Mouse (Mus musculus): ENCODE results near the gene Pbx4. TPM values are rescaled to one million over a fixed set of nuclear protein-coding genes. Genes with fewer than 3 reads are reported as not detected.

Pbx4 gene
- polyA plus RNA-seq, 1 experiment from 2014 or later, result 65.7 TPM

DNA sequence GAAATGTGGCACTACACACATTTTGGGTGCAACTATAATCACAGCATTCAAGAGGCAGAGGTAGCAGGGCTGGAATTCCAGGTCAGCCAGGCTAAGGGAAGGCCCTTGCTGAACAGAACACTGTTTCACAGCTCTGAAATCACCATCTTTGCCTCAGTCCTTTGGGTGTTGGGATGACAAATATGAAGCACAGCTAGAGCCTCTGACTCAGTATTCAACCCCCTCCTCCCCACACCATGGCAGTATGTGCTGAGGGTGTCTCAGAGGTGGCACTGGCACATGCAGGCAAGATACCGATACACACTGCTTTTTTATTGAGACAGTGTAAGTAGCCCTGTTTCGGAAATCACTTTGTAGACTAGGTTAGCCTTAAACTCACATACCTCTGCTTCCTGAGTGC is 74.0 kb downstream of the Pbx4 start:
- no peak for ATAC-seq
- Histone ChIP-seq H3K4me2 (ENCODE audit: low read length) (no peak overlapping the region), H3K36me3 (ENCODE audit: control insufficient read depth, insufficient read depth, low read length) (peaks cover 3% of the 10 kb centered on the region; the same call in 1 of the 2 replicates), H3K27me3 (ENCODE audit: control insufficient read depth, insufficient read depth, low read depth, low read length) (no peaks in the 10 kb centered on the region), H3K9ac (ENCODE audit: low read depth, low read length) (no peak overlapping the region), H3K27ac (ENCODE audit: low read length) (no peak overlapping the region), H3K9me3 (replicated peaks; ENCODE audit: control insufficient read depth, low read length, poor library complexity, severe bottlenecking) (no peaks in the 10 kb centered on the region), H3K4me3 (ENCODE audit: low read depth, low read length) (no peak overlapping the region), H3K4me1 (ENCODE audit: control insufficient read depth, insufficient read depth, low read length) (peaks cover 15% of the 10 kb centered on the region)
- WGBS, result 94% methylated on average over 2 of the region's 2 CpGs

DNA sequence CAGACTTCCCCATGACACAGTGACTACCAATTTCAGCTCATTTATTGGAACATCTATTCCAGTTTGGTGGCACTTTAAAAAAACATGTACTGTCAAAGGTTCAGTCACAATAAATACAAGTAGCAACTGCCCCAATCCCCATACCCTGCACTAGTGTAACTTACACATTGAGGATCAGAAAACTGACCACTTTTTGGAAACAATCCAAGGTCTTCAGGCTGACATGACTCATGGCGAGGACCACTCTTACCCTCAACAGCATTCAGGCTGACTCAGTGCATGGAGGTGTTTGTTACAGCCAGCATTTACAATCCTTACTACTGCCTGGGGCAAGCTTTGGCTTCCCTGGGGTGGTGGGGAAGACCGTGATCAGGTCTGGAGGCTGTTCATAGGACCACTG is 74.8 kb downstream of the Pbx4 start:
- Histone ChIP-seq H3K9ac (ENCODE audit: low read depth, low read length) (no peak overlapping the region), H3K27ac (ENCODE audit: low read length) (no peak overlapping the region), H3K4me1 (ENCODE audit: control insufficient read depth, insufficient read depth, low read length) (peaks cover 12% of the 10 kb centered on the region), H3K4me3 (ENCODE audit: low read depth, low read length) (no peak overlapping the region), H3K36me3 (ENCODE audit: control insufficient read depth, insufficient read depth, low read length) (peaks cover 7% of the 10 kb centered on the region; the same call in 1 of the 2 replicates), H3K9me3 (replicated peaks; ENCODE audit: control insufficient read depth, low read length, poor library complexity, severe bottlenecking) (no peaks in the 10 kb centered on the region), H3K27me3 (ENCODE audit: control insufficient read depth, insufficient read depth, low read depth, low read length) (no peaks in the 10 kb centered on the region), H3K4me2 (ENCODE audit: low read length) (no peak overlapping the region)
- no peak for ATAC-seq
- WGBS, result 91% methylated on average over 2 of the region's 2 CpGs

DNA sequence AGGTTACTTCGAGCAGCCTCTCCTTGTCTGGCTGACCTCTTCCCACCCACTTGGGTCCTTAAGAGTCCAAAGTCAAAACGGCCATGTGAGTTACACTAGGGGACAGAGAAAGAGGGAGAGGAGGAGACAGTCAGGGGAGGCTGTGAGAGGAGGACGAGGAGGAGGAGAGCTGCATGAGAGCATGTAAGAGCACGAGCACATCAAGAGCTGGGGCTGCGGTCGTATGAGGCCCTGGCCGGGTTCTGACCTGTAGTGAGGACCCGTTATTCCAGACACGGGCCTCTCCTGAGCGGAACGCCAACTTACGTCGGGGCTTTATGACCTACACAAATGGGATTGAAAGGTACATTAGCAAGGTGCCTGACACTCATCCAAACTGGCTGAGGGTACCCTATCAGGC is 79.6 kb downstream of the Pbx4 start:
- Histone ChIP-seq H3K27me3 (ENCODE audit: control insufficient read depth, insufficient read depth, low read depth, low read length) (no peaks in the 10 kb centered on the region), H3K4me3 (ENCODE audit: low read depth, low read length) (no peak overlapping the region), H3K9me3 (replicated peaks; ENCODE audit: control insufficient read depth, low read length, poor library complexity, severe bottlenecking) (no peaks in the 10 kb centered on the region), H3K9ac (ENCODE audit: low read depth, low read length) (no peak overlapping the region), H3K4me1 (ENCODE audit: control insufficient read depth, insufficient read depth, low read length) (peaks cover 3% of the 10 kb centered on the region; the same call in 1 of the 2 replicates), H3K4me2 (ENCODE audit: low read length) (no peak overlapping the region), H3K36me3 (ENCODE audit: control insufficient read depth, insufficient read depth, low read length) (peaks cover 12% of the 10 kb centered on the region), H3K27ac (ENCODE audit: low read length) (no peak overlapping the region)
- 91% methylated on average over 13 of the region's 13 CpGs for WGBS
- no peak for ATAC-seq

DNA sequence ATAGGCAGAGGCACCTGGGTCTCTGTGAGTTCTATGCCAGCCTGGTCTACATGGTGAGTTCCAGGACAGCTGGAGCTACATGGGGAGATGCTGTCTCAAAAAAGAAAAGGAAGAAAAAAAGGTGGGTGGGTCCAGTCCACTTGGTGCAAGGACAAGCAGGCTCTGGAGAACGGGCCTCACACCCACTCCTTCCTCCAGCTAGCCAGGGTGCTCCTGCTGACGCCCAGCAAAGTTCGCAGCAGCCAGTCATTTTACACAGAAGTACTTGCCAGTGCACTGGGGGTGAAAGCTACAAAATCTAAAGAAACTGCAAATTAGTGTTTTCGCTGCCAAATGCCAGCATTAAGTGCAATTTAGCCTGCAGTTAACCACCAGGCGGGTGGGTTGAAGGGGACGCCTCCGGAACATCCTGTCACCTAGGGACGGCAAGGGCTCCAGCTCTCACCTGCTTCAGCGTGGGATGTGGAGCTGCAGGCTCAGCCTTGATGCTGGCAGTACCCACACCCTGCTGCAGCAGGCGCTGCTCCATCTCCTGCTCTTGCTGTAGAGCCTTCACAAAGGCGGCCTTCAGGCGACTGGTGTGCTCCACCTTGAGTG is 80.3 kb downstream of the Pbx4 start:
- Histone ChIP-seq H3K9me3 (replicated peaks; ENCODE audit: control insufficient read depth, low read length, poor library complexity, severe bottlenecking) (no peaks in the 10 kb centered on the region), H3K36me3 (ENCODE audit: control insufficient read depth, insufficient read depth, low read length) (peaks cover 12% of the 10 kb centered on the region), H3K27me3 (ENCODE audit: control insufficient read depth, insufficient read depth, low read depth, low read length) (no peaks in the 10 kb centered on the region), H3K4me1 (ENCODE audit: control insufficient read depth, insufficient read depth, low read length) (peaks cover 3% of the 10 kb centered on the region; the same call in 1 of the 2 replicates), H3K4me3 (ENCODE audit: low read depth, low read length) (no peak overlapping the region), H3K27ac (ENCODE audit: low read length) (no peak overlapping the region), H3K4me2 (ENCODE audit: low read length) (no peak overlapping the region), H3K9ac (ENCODE audit: low read depth, low read length) (no peak overlapping the region)
- WGBS, result 92% methylated on average over 12 of the region's 12 CpGs
- ATAC-seq, result no peak

DNA sequence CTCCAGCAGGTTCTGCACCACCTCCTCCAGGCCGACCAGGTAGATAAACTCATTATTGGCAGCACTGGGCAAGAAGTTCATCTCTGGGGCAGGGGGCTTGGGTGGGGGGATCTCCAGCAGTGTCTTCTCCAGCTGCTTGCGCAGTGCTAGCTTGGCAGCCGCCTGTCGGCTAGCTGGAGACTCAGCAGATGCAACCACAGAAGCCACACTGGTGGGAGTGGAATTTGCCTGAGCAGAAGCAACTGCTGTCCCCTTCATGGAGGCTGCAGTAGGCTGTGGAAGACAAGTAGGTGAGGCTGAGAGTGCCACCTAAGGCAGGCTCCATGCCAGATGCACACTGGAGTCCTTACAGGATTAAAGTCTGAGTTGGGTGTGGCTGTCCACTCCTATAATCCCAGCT is 82.2 kb downstream of the Pbx4 start:
- H3K4me2 ChIP-seq (ENCODE audit: low read length), result no peak overlapping the region
- peaks cover 9% of the 10 kb centered on the region for H3K36me3 ChIP-seq (ENCODE audit: control insufficient read depth, insufficient read depth, low read length)
- no peaks in the 10 kb centered on the region for H3K27me3 ChIP-seq (ENCODE audit: control insufficient read depth, insufficient read depth, low read depth, low read length)
- H3K9me3 ChIP-seq (replicated peaks; ENCODE audit: control insufficient read depth, low read length, poor library complexity, severe bottlenecking), result no peaks in the 10 kb centered on the region
- H3K4me1 ChIP-seq (ENCODE audit: control insufficient read depth, insufficient read depth, low read length), result peaks cover 6% of the 10 kb centered on the region; the same call in 1 of the 2 replicates
- WGBS, result 89% methylated on average over 4 of the region's 4 CpGs
- no peak overlapping the region for H3K9ac ChIP-seq (ENCODE audit: low read depth, low read length)
- no peak overlapping the region for H3K4me3 ChIP-seq (ENCODE audit: low read depth, low read length)
- no peak overlapping the region for H3K27ac ChIP-seq (ENCODE audit: low read length)
- no peak for ATAC-seq

DNA sequence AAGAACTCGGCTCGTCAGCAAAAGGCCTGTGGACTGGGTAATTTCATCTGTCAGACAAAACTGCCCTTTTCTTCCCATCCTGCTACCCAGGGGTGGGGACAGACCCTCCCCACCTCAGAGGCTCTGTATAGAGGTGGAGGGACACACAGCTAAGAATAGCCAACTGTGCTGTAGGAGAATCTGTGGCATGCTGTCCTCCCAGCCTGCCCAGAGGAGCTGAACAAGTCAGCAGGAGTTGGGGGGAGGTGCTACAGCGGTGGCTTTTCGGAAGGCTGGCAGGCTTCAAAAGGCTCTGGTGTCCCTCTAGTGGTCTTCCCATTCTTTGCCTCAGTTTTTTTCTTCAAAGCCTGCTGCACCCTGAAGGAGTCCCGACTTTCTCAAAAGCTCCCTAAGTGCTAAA is 83.5 kb downstream of the Pbx4 start:
- Histone ChIP-seq H3K4me2 (ENCODE audit: low read length) (no peak overlapping the region), H3K9me3 (replicated peaks; ENCODE audit: control insufficient read depth, low read length, poor library complexity, severe bottlenecking) (no peaks in the 10 kb centered on the region), H3K4me3 (ENCODE audit: low read depth, low read length) (no peak overlapping the region), H3K27ac (ENCODE audit: low read length) (no peak overlapping the region), H3K27me3 (ENCODE audit: control insufficient read depth, insufficient read depth, low read depth, low read length) (no peaks in the 10 kb centered on the region), H3K9ac (ENCODE audit: low read depth, low read length) (peak overlapping the region; percentile 40; the same call in 1 of the 2 replicates), H3K4me1 (ENCODE audit: control insufficient read depth, insufficient read depth, low read length) (peaks cover 15% of the 10 kb centered on the region), H3K36me3 (ENCODE audit: control insufficient read depth, insufficient read depth, low read length) (peaks cover 9% of the 10 kb centered on the region)
- 31% methylated on average over 5 of the region's 5 CpGs for WGBS
- 0 out of 2 replicates have a peak, but pooled peaks have one; percentile 9 for ATAC-seq

DNA sequence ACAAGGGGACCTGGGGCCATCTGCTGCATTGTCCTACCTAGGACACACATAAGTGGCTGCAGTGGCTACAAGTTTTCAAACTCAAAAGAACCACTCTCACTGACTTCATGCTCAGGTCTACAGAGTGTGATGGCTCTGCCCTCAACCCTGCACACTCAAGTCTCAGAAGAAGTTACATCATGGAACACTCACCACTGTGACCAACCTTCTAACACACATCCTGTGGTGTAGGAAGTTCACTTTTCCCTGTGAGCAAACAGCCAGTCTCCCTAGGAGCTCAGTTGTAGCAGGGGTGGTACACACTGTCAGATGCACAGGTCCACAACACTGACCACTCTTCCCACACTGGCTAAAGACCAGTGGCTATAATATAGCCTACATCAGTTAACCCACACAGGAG is 86.2 kb downstream of the Pbx4 start:
- ATAC-seq, result peak; percentile 10; the same call in 1 of the 2 replicates
- H3K4me3 ChIP-seq (ENCODE audit: low read depth, low read length), result no peak overlapping the region
- no peaks in the 10 kb centered on the region for H3K27me3 ChIP-seq (ENCODE audit: control insufficient read depth, insufficient read depth, low read depth, low read length)
- no peaks in the 10 kb centered on the region for H3K36me3 ChIP-seq (ENCODE audit: control insufficient read depth, insufficient read depth, low read length)
- H3K4me1 ChIP-seq (ENCODE audit: control insufficient read depth, insufficient read depth, low read length), result peaks cover 19% of the 10 kb centered on the region
- H3K9ac ChIP-seq (ENCODE audit: low read depth, low read length), result no peak overlapping the region
- H3K4me2 ChIP-seq (ENCODE audit: low read length), result no peak overlapping the region
- no peaks in the 10 kb centered on the region for H3K9me3 ChIP-seq (replicated peaks; ENCODE audit: control insufficient read depth, low read length, poor library complexity, severe bottlenecking)
- no peak overlapping the region for H3K27ac ChIP-seq (ENCODE audit: low read length)

DNA sequence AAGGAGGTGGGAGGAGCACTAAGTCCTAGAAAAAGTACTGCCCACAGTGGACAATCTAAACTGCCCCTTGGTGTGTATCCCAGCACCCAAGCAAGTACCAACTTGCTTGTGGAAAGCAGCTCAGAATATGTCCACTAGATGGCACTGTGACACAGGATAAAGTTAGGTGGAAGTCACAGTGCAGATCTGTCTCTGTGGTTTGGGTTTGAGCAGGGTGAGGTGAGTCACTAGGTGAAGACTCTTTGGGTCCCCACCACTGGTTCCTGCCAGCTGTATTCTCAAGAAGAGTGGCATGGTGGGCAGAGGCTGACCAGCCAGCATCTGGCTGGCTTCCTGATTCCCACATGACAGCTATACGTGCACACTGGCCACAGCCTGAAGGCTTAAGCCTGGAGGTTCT is 86.7 kb downstream of the Pbx4 start:
- H3K36me3 ChIP-seq (ENCODE audit: control insufficient read depth, insufficient read depth, low read length), result no peaks in the 10 kb centered on the region
- no peak overlapping the region for H3K4me2 ChIP-seq (ENCODE audit: low read length)
- H3K27me3 ChIP-seq (ENCODE audit: control insufficient read depth, insufficient read depth, low read depth, low read length), result no peaks in the 10 kb centered on the region
- peak; percentile 61 for ATAC-seq
- 68% methylated on average over 1 of the region's 1 CpGs for WGBS
- no peak overlapping the region for H3K9ac ChIP-seq (ENCODE audit: low read depth, low read length)
- peaks cover 19% of the 10 kb centered on the region for H3K4me1 ChIP-seq (ENCODE audit: control insufficient read depth, insufficient read depth, low read length)
- H3K4me3 ChIP-seq (ENCODE audit: low read depth, low read length), result no peak overlapping the region
- H3K9me3 ChIP-seq (replicated peaks; ENCODE audit: control insufficient read depth, low read length, poor library complexity, severe bottlenecking), result no peaks in the 10 kb centered on the region
- no peak overlapping the region for H3K27ac ChIP-seq (ENCODE audit: low read length)

DNA sequence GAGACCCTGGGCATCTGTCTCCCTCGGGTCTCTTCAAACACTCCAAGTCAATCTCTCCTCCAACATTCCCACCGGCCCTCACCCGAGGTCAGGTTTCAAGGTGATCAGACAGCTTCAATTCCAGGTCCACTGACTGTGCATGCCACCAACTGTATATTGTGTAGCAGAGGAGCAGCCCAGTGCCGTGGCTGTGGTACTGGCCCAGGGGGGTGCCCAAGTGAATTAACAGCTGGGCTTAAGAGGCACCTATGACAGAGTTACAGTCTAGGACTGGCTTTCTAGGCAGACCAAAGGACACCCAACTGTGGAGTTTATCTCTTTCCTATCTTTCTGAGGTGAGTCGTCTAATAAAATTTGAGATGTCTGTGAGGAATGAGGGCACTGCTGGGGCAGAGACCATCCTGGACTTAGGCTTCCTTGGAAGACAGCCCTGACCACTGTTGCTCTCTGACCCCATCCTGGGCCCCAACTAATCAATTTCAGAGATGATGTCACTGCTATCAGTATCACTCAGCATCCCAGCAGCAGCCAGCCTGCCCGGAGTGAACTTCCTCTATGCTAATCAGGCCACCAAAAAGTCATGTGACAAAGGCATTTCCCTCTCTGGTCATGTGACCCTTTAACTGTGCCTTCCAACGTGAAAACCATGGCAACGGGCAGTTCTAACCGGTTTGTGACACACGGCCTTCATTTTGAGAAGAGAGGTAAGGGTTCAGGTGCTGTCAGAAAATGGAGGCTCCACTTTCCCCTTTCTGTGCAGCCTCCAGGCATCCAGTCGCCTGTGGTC is 87.8 kb downstream of the Pbx4 start:
- peak overlapping the region; percentile 42; the same call in 1 of the 2 replicates for H3K9ac ChIP-seq (ENCODE audit: low read depth, low read length)
- peak; percentile 49 for ATAC-seq

More for the DNA sequence above, 87.8 kb downstream of the Pbx4 start:
- peak overlapping the region; percentile 79 for H3K27ac ChIP-seq (ENCODE audit: low read length)
- no peaks in the 10 kb centered on the region for H3K9me3 ChIP-seq (replicated peaks; ENCODE audit: control insufficient read depth, low read length, poor library complexity, severe bottlenecking)
- H3K4me2 ChIP-seq (ENCODE audit: low read length), result peak overlapping the region; percentile 26; the same call in 1 of the 2 replicates
- H3K36me3 ChIP-seq (ENCODE audit: control insufficient read depth, insufficient read depth, low read length), result no peaks in the 10 kb centered on the region
- H3K4me1 ChIP-seq (ENCODE audit: control insufficient read depth, insufficient read depth, low read length), result peaks cover 19% of the 10 kb centered on the region
- no peaks in the 10 kb centered on the region for H3K27me3 ChIP-seq (ENCODE audit: control insufficient read depth, insufficient read depth, low read depth, low read length)
- 44% methylated on average over 11 of the region's 11 CpGs for WGBS
- no peak overlapping the region for H3K4me3 ChIP-seq (ENCODE audit: low read depth, low read length)
